Mouse (Mus musculus): ENCODE measurements around the gene Pld6. TPM values are rescaled to one million over a fixed set of nuclear protein-coding genes. Genes with fewer than 3 reads are reported as not detected.

Gene Pld6
- polyA plus RNA-seq, 1 experiment from 2014 or later: 7.9 TPM

Other genes starting within 250 kb of the Pld6 start
- 0.31 and 0.54 TPM in 2 replicates for gene Nlrp3, start 246.1 kb downstream of the Pld6 start, polyA plus RNA-seq (2015; fragmentation: Nextera tagmentation; extraction: Ambion mirVana)
- gene Olfr222, start 211.4 kb downstream of the Pld6 start, polyA plus RNA-seq (2015; fragmentation: Nextera tagmentation; extraction: Ambion mirVana): not detected in 2 replicates
- not detected in 2 replicates for gene Olfr223, start 194.4 kb downstream of the Pld6 start, polyA plus RNA-seq (2015; fragmentation: Nextera tagmentation; extraction: Ambion mirVana)
- gene Mprip, start 126.3 kb downstream of the Pld6 start, polyA plus RNA-seq (2015; fragmentation: Nextera tagmentation; extraction: Ambion mirVana): 52.9 and 59.0 TPM in 2 replicates
- 28.1 and 32.1 TPM in 2 replicates for gene Flcn, start 22.4 kb upstream of the Pld6 start, polyA plus RNA-seq (2015; fragmentation: Nextera tagmentation; extraction: Ambion mirVana)
- gene Nt5m, start 51.8 kb upstream of the Pld6 start, polyA plus RNA-seq (2015; fragmentation: Nextera tagmentation; extraction: Ambion mirVana): 32.8 and 36.0 TPM in 2 replicates
- gene Cops3, start 52.2 kb upstream of the Pld6 start, polyA plus RNA-seq (2015; fragmentation: Nextera tagmentation; extraction: Ambion mirVana): 189 and 199 TPM in 2 replicates
- 45.6 and 49.6 TPM in 2 replicates for gene Med9, start 160.6 kb upstream of the Pld6 start, polyA plus RNA-seq (2015; fragmentation: Nextera tagmentation; extraction: Ambion mirVana)
- 2.9 and 3.2 TPM in 2 replicates for gene Rasd1, start 177.3 kb upstream of the Pld6 start, polyA plus RNA-seq (2015; fragmentation: Nextera tagmentation; extraction: Ambion mirVana)